Mouse (Mus musculus) adrenal gland, postnatal 36 days (tissue): ENCODE measurements around the gene Vmn2r55. TPM values are rescaled to one million over a fixed set of nuclear protein-coding genes. Genes with fewer than 3 reads are reported as not detected.
"Not testable (repeated sequence)": the region's sequence is repeated elsewhere in the genome, so short reads cannot be mapped to it uniquely, and the experiment has no call there.

Source experiments
- DNase-seq, 2 experiments: peaks; one replicate each; pipeline ENCODE4 v3.0.0; 2021; ENCODE audit warnings: mixed read lengths in 1 of 2
- long read RNA-seq, 2 experiments: library from polyadenylated mRNA; stranded (forward); transcript quantifications; one replicate each; pipeline ENCODE4 v2.0.0; 2021; ENCODE audit warnings: borderline sequencing depth in 2 of 2
- total RNA-seq, 2 experiments: library from RNA; stranded (reverse); gene quantifications; 2 replicates each; pipeline ENCODE4 v1.2.3; 2021

Gene Vmn2r55
- total RNA-seq: not detected
- long read RNA-seq, experiment 1: 0 reads
- long read RNA-seq, experiment 2: 0 reads

GRCm38 (mm10) chr7:12684903-12685302 is at the start of gene Vmn2r55:
Vmn2r55 (minus strand) TSS chr7:12685003.
- not testable (repeated sequence) for DNase-seq

GRCm38 (mm10) chr7:12640219-12640618 is 44.6 kb downstream of the Vmn2r55 start, which contains the start of gene Vmn2r54:
Vmn2r54 (minus strand) TSS chr7:12640319.
- DNase-seq: not testable (repeated sequence)

- no peak for DNase-seq
Measured at GRCm38 (mm10) chr7:12608688-12609087, 76.1 kb downstream of the Vmn2r55 start, which contains the start of gene Vmn2r53. Vmn2r53 (minus strand) TSS chr7:12608788.

Other genes with a start within 250 kb of the Vmn2r55 start
- 1 to 10 TPM; 7.9 to 9.5 TPM for gene Zfp606, start 206.7 kb downstream of the Vmn2r55 start, total RNA-seq
- gene 2900092C05Rik, start 172.5 kb downstream of the Vmn2r55 start, total RNA-seq: not detected
- gene Vmn2r53, start 76.2 kb downstream of the Vmn2r55 start, total RNA-seq: under 1 TPM; 0.03 to 0.07 TPM
- gene Vmn2r54, start 44.7 kb downstream of the Vmn2r55 start, total RNA-seq: not detected
- not detected for gene Vmn2r56, start 50.0 kb upstream of the Vmn2r55 start, total RNA-seq
- gene Zscan18, start 118.6 kb upstream of the Vmn2r55 start, total RNA-seq: 1 to 10 TPM; 2.3 to 4.3 TPM
- gene Zfp329, start 133.9 kb upstream of the Vmn2r55 start, total RNA-seq: 10 to 100 TPM; 10.5 to 11.0 TPM
- 10 to 100 TPM; 22.2 to 24.0 TPM for gene Zfp110, start 149.8 kb upstream of the Vmn2r55 start, total RNA-seq
- gene Zfp128, start 196.2 kb upstream of the Vmn2r55 start, total RNA-seq: 1 to 10 TPM; 3.2 to 3.4 TPM
- gene Zscan22, start 212.8 kb upstream of the Vmn2r55 start, total RNA-seq: 10 to 100 TPM; 10.7 to 13.6 TPM
- gene Rps5, start 237.3 kb upstream of the Vmn2r55 start, total RNA-seq: 100 to 1,000 TPM; 919 to 976 TPM
- gene Rnf225, start 242.4 kb upstream of the Vmn2r55 start, total RNA-seq: under 1 TPM; 0.20 to 0.63 TPM